Mouse (Mus musculus) lung, embryonic 16.5 days (tissue): Measurements from ENCODE around the gene Edn3. TPM values are rescaled to one million over a fixed set of nuclear protein-coding genes. Genes with fewer than 3 reads are reported as not detected.

Experiments used
- ATAC-seq: fragments of 200-750 bp; cut with Nextera tagmentation; 2 replicates; pipeline ENCODE4 v1.8.0; 2017; ENCODE audit warnings: low read depth, mild to moderate bottlenecking, moderate library complexity
- H3K27ac ChIP-seq: fragments of 300-500 bp; sonication (generic); 2 replicates; pipeline ENCODE4 v1.5.1; 2014; ENCODE audit warnings: mild to moderate bottlenecking, control low read depth, low read length
- H3K27me3 ChIP-seq: fragments of 300-500 bp; sonication (generic); 2 replicates; pipeline ENCODE4 v1.6.1; 2014; ENCODE audit warnings: low read depth, low read length, mixed read lengths; ENCODE audit not compliant: control insufficient read depth, insufficient read depth
- H3K36me3 ChIP-seq: fragments of 300-500 bp; sonication (generic); 2 replicates; pipeline ENCODE4 v1.6.1; 2014; ENCODE audit warnings: low read length; ENCODE audit not compliant: control insufficient read depth, insufficient read depth
- H3K4me1 ChIP-seq: fragments of 300-500 bp; sonication (generic); replicated peaks from 2 replicates; pipeline ENCODE4 v1.6.1; 2014; ENCODE audit warnings: low read length, mixed read lengths; ENCODE audit not compliant: control insufficient read depth, insufficient read depth
- H3K4me2 ChIP-seq: fragments of 300-500 bp; sonication (generic); 2 replicates; pipeline ENCODE4 v1.6.1; 2014; ENCODE audit warnings: low read depth, low read length, control low read depth
- H3K4me3 ChIP-seq: fragments of 300-500 bp; sonication (generic); 2 replicates; pipeline ENCODE4 v1.5.1; 2014; ENCODE audit warnings: mild to moderate bottlenecking, low read length, control low read depth
- H3K9ac ChIP-seq: fragments of 300-500 bp; sonication (generic); 2 replicates; pipeline ENCODE4 v1.6.1; 2014; ENCODE audit warnings: low read length, control low read depth
- H3K9me3 ChIP-seq: fragments of 300-500 bp; sonication (generic); 2 replicates; pipeline ENCODE4 v1.6.1; 2016; ENCODE audit warnings: low read length; ENCODE audit not compliant: control insufficient read depth
- WGBS: fragments of 180-500 bp; shearing (Covaris S2); extraction: QIAGEN DNeasy Blood & Tissue Kit; methylation state at CpG from one replicate; pipeline ENCODE4 v1.1.7; 2014; 5-methylcytosine and 5-hydroxymethylcytosine counted together
- polyA plus RNA-seq: library from polyadenylated mRNA; unstranded; fragments of >200 nt; fragmentation: Nextera tagmentation; extraction: Ambion mirVana; gene quantifications from 2 replicates; pipeline ENCODE4 v1.2.1, GENCODE M21; 2015

The Edn3 gene
- polyA plus RNA-seq, 1 experiment from 2014 or later = 48.5 TPM

GRCm38 (mm10) chr2:174813306-174813705 lies 52.9 kb downstream of the Edn3 start:
- Histone ChIP-seq H3K4me3 (no peak overlapping the region), H3K4me2 (no peak overlapping the region), H3K36me3 (no peaks in the 10 kb centered on the region), H3K27ac (no peak overlapping the region), H3K27me3 (no peaks in the 10 kb centered on the region), H3K9ac (no peak overlapping the region), H3K9me3 (no peaks in the 10 kb centered on the region), H3K4me1 (no peaks in the 10 kb centered on the region)
- WGBS = 22% methylated on average over 11 of the region's 11 CpGs
- 0 out of 2 replicates have a peak, but pooled peaks have one; percentile 19 for ATAC-seq

- Histone ChIP-seq H3K4me2 (no peak overlapping the region), H3K4me1 (no peaks in the 10 kb centered on the region; the same call in 1 of the 2 replicates), H3K27me3 (no peaks in the 10 kb centered on the region), H3K9me3 (no peaks in the 10 kb centered on the region), H3K4me3 (no peak overlapping the region), H3K36me3 (no peaks in the 10 kb centered on the region), H3K27ac (no peak overlapping the region), H3K9ac (no peak overlapping the region)
- 77% methylated on average over 2 of the region's 2 CpGs for WGBS
- peak; percentile 42; the same call in 1 of the 2 replicates for ATAC-seq
Measured at GRCm38 (mm10) chr2:174816163-174816562, 55.7 kb downstream of the Edn3 start.

- Histone ChIP-seq H3K4me2 (no peak overlapping the region), H3K27me3 (no peaks in the 10 kb centered on the region), H3K4me1 (no peaks in the 10 kb centered on the region; the same call in 1 of the 2 replicates), H3K36me3 (no peaks in the 10 kb centered on the region), H3K9me3 (no peaks in the 10 kb centered on the region), H3K9ac (no peak overlapping the region), H3K4me3 (no peak overlapping the region), H3K27ac (no peak overlapping the region)
- ATAC-seq = no peak
- WGBS = 67% methylated on average over 3 of the region's 3 CpGs
Measured at GRCm38 (mm10) chr2:174820286-174820685, 59.9 kb downstream of the Edn3 start.

- ATAC-seq = peak; percentile 92
- 72% methylated on average over 4 of the region's 4 CpGs for WGBS
Measured at GRCm38 (mm10) chr2:174827829-174828228, 67.4 kb downstream of the Edn3 start.

GRCm38 (mm10) chr2:174833608-174834007 lies 73.2 kb downstream of the Edn3 start:
- Histone ChIP-seq H3K4me1 (no peaks in the 10 kb centered on the region), H3K9me3 (no peaks in the 10 kb centered on the region), H3K27ac (no peak overlapping the region), H3K4me2 (no peak overlapping the region), H3K36me3 (no peaks in the 10 kb centered on the region), H3K4me3 (no peak overlapping the region), H3K9ac (no peak overlapping the region), H3K27me3 (no peaks in the 10 kb centered on the region)
- no peak for ATAC-seq
- 46% methylated on average over 5 of the region's 5 CpGs for WGBS

More at GRCm38 (mm10) chr2:174827829-174828228, 67.4 kb downstream of the Edn3 start:
- Histone ChIP-seq H3K27ac (peak overlapping the region; percentile 81), H3K4me2 (no peak overlapping the region), H3K27me3 (no peaks in the 10 kb centered on the region), H3K9me3 (no peaks in the 10 kb centered on the region), H3K4me1 (0 out of 2 replicates have a peak, but pooled peaks cover 2% of the 10 kb centered on the region), H3K36me3 (no peaks in the 10 kb centered on the region), H3K9ac (no peak overlapping the region), H3K4me3 (no peak overlapping the region)

Other genes starting within 250 kb of the Edn3 start
- gene Zfp831, start 117.1 kb upstream of the Edn3 start, polyA plus RNA-seq = not detected in 2 replicates
- 0.24 TPM in 1 of 2 replicates, not detected in the other for gene Gm14444, start 249.6 kb downstream of the Edn3 start, polyA plus RNA-seq